Mouse (Mus musculus): ENCODE data around the gene Amdhd2. TPM values are rescaled to one million over a fixed set of nuclear protein-coding genes. Genes with fewer than 3 reads are reported as not detected.

Gene Amdhd2
- 18.5 and 20.0 TPM in 2 replicates for polyA plus RNA-seq (2015; fragmentation: Nextera tagmentation; extraction: Ambion mirVana)

DNA sequence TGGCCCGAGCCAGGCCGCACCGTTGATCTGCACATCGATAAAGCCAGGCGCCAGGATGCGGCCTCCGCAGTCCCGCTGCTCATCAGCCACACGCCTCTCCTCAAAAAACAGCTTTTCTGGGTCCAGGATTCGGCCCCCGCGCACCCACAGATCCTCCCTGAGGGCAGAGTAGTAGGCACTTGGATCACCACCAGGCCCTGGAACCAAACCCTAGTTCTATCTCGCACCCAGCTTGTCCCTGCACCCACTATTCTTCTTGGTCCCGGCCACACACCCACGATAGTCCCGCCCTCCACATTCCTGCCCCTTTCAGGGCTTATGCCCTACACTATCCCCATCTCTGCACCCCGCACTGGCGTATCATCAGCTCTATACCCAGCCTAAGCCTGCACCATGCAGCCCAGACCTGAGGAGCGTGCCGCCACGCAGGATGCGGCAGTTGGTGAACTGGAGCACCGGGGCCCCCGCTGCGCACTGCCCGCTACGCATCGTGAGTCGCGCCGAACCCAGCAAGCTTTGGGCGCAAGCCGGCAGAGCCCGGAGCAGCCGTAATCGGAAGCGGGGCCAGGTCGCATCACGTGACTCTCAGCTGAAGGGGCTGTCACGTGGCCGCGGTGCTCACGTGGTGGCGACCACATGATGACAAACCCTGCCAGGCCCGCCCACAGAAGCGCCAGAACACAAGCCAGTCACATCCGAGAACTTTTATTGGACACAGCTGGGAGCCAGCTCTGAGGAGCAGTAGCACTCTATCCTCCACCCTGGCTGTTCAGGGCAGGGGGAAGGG lies at the start of gene Amdhd2:
Gene Amdhd2, minus strand, starts transcription at position 591 of the 787 bp plus-strand sequence.
- TF ChIP-seq CTCF (IDR thresholded peaks at IDR 0.05; ENCODE audit: low read depth) = no peak
- TF ChIP-seq EP300 (IDR thresholded peaks at IDR 0.05; ENCODE audit: low read depth) = peak; percentile 67; the same call in 1 of the 2 replicates
- H3K4me3 ChIP-seq (ENCODE audit: low read depth, low read length) = peak within 1 kb of the TSS; percentile 59
- H3K27ac ChIP-seq (ENCODE audit: low read depth) = peak within 1 kb of the TSS; percentile 86
- ATAC-seq (peak; percentile 82), DNase-seq (peak; percentile 97)
- no peaks in the 10 kb centered on the region for H3K27me3 ChIP-seq (ENCODE audit: insufficient read depth, low read length)
- no peaks in the 10 kb centered on the region for H3K9me3 ChIP-seq (ENCODE audit: low read length)
- peaks cover 23% of the 10 kb centered on the region for H3K36me3 ChIP-seq (replicated peaks; ENCODE audit: insufficient read depth, low read length)
- 1% methylated on average over 47 of the region's 47 CpGs for WGBS (ENCODE audit: insufficient replicate concordance)
- peak within 1 kb of the TSS; percentile 73 for H3K9ac ChIP-seq (replicated peaks)
- peaks cover 38% of the 10 kb centered on the region for H3K4me1 ChIP-seq (ENCODE audit: insufficient read depth)
- peak within 1 kb of the TSS; percentile 92 for H3K4me2 ChIP-seq (ENCODE audit: low read depth, low read length)

- Histone ChIP-seq H3K4me3 (ENCODE audit: low read depth, low read length) (no peak overlapping the region), H3K9me3 (ENCODE audit: low read length) (no peaks in the 10 kb centered on the region), H3K27ac (ENCODE audit: low read depth) (0 out of 2 replicates have a peak overlapping the region, but pooled peaks have one; percentile 58), H3K27me3 (ENCODE audit: insufficient read depth, low read length) (peaks cover 15% of the 10 kb centered on the region; the same call in 1 of the 2 replicates), H3K4me1 (ENCODE audit: insufficient read depth) (peaks cover 39% of the 10 kb centered on the region), H3K4me2 (ENCODE audit: low read depth, low read length) (no peak overlapping the region), H3K36me3 (replicated peaks; ENCODE audit: insufficient read depth, low read length) (peaks cover 28% of the 10 kb centered on the region), H3K9ac (replicated peaks) (no peak overlapping the region)
- DNase-seq = no peak
- TF ChIP-seq EP300 (IDR thresholded peaks at IDR 0.05; ENCODE audit: low read depth) (no peak), CTCF (IDR thresholded peaks at IDR 0.05; ENCODE audit: low read depth) (no peak)
- WGBS (ENCODE audit: insufficient replicate concordance) = 76% methylated on average over 6 of the region's 6 CpGs
- no peak for ATAC-seq
Observed at GRCm38 (mm10) chr17:24213186-24213585, 49.6 kb upstream of the Amdhd2 start.

GRCm38 (mm10) chr17:24212441-24213018 lies 49.0 kb upstream of the Amdhd2 start:
- H3K9me3 ChIP-seq (ENCODE audit: low read length) = no peaks in the 10 kb centered on the region
- H3K4me3 ChIP-seq (ENCODE audit: low read depth, low read length) = peak overlapping the region; percentile 47; the same call in 1 of the 2 replicates
- WGBS (ENCODE audit: insufficient replicate concordance) = 25% methylated on average over 5 of the region's 5 CpGs
- H3K27ac ChIP-seq (ENCODE audit: low read depth) = peak overlapping the region; percentile 58; the same call in 1 of the 2 replicates
- H3K27me3 ChIP-seq (ENCODE audit: insufficient read depth, low read length) = peaks cover 22% of the 10 kb centered on the region
- ATAC-seq (no peak; the same call in 1 of the 2 replicates), DNase-seq (no peak)
- no peak overlapping the region for H3K9ac ChIP-seq (replicated peaks)
- H3K4me1 ChIP-seq (ENCODE audit: insufficient read depth) = peaks cover 46% of the 10 kb centered on the region
- TF ChIP-seq EP300 (IDR thresholded peaks at IDR 0.05; ENCODE audit: low read depth) (no peak), CTCF (IDR thresholded peaks at IDR 0.05; ENCODE audit: low read depth) (0 out of 2 replicates have a peak, but pooled peaks have one; percentile 38)
- H3K4me2 ChIP-seq (ENCODE audit: low read depth, low read length) = peak overlapping the region; percentile 87
- H3K36me3 ChIP-seq (replicated peaks; ENCODE audit: insufficient read depth, low read length) = peaks cover 23% of the 10 kb centered on the region

- Histone ChIP-seq H3K4me1 (ENCODE audit: insufficient read depth) (peaks cover 53% of the 10 kb centered on the region), H3K36me3 (replicated peaks; ENCODE audit: insufficient read depth, low read length) (peaks cover 21% of the 10 kb centered on the region), H3K9ac (replicated peaks) (peak overlapping the region; percentile 65), H3K4me2 (ENCODE audit: low read depth, low read length) (peak overlapping the region; percentile 87), H3K4me3 (ENCODE audit: low read depth, low read length) (peak overlapping the region; percentile 47), H3K27me3 (ENCODE audit: insufficient read depth, low read length) (peaks cover 27% of the 10 kb centered on the region), H3K27ac (ENCODE audit: low read depth) (peak overlapping the region; percentile 83), H3K9me3 (ENCODE audit: low read length) (no peaks in the 10 kb centered on the region)
- WGBS (ENCODE audit: insufficient replicate concordance) = 6% methylated on average over 37 of the region's 37 CpGs
- no peak for TF ChIP-seq EP300 (IDR thresholded peaks at IDR 0.05; ENCODE audit: low read depth)
- DNase-seq (peak; percentile 71), ATAC-seq (peak; percentile 48)
Observed at GRCm38 (mm10) chr17:24211631-24212440, 48.3 kb upstream of the Amdhd2 start.

GRCm38 (mm10) chr17:24210591-24210990 lies 47.0 kb upstream of the Amdhd2 start:
- ATAC-seq (no peak), DNase-seq (no peak)
- peaks cover 65% of the 10 kb centered on the region for H3K4me1 ChIP-seq (ENCODE audit: insufficient read depth)
- no peak overlapping the region for H3K9ac ChIP-seq (replicated peaks)
- WGBS (ENCODE audit: insufficient replicate concordance) = 73% methylated on average over 3 of the region's 3 CpGs
- no peaks in the 10 kb centered on the region for H3K9me3 ChIP-seq (ENCODE audit: low read length)
- peaks cover 32% of the 10 kb centered on the region for H3K27me3 ChIP-seq (ENCODE audit: insufficient read depth, low read length)
- no peak for TF ChIP-seq CTCF (IDR thresholded peaks at IDR 0.05; ENCODE audit: low read depth)
- no peak for TF ChIP-seq EP300 (IDR thresholded peaks at IDR 0.05; ENCODE audit: low read depth)
- H3K4me2 ChIP-seq (ENCODE audit: low read depth, low read length) = no peak overlapping the region
- H3K4me3 ChIP-seq (ENCODE audit: low read depth, low read length) = no peak overlapping the region
- H3K36me3 ChIP-seq (replicated peaks; ENCODE audit: insufficient read depth, low read length) = peaks cover 8% of the 10 kb centered on the region
- no peak overlapping the region for H3K27ac ChIP-seq (ENCODE audit: low read depth)

Data from liver, postnatal 0 days (tissue).